Mouse (Mus musculus) embryonic facial prominence, embryonic 11.5 days (tissue): ENCODE measurements around the gene 4930583I09Rik. TPM values are rescaled to one million over a fixed set of nuclear protein-coding genes. Genes with fewer than 3 reads are reported as not detected.

ENCODE experiments used
- ATAC-seq: fragments of 200-750 bp; cut with Nextera tagmentation; replicated peaks from 2 replicates; pipeline ENCODE4 v1.8.0; 2017; ENCODE audit warnings: low read depth; ENCODE audit not compliant: insufficient number of reproducible peaks, low FRiP score, low TSS enrichment
- DNase-seq: peaks from one replicate; pipeline ENCODE4 v3.0.0-alpha.2; 2015; ENCODE audit warnings: low spot score
- H3K27ac ChIP-seq: fragments of 300-500 bp; sonication (generic); replicated peaks from 2 replicates; pipeline ENCODE4 v1.5.1; 2014; ENCODE audit warnings: mild to moderate bottlenecking, low read depth, low read length, control low read depth
- H3K27me3 ChIP-seq: fragments of 300-500 bp; sonication (generic); 2 replicates; pipeline ENCODE4 v1.6.1; 2014; ENCODE audit warnings: mild to moderate bottlenecking, low read length, moderate library complexity, mixed read lengths; ENCODE audit not compliant: control insufficient read depth, insufficient read depth
- H3K36me3 ChIP-seq: fragments of 300-500 bp; sonication (generic); replicated peaks from 2 replicates; pipeline ENCODE4 v1.6.1; 2014; ENCODE audit warnings: low read depth, mild to moderate bottlenecking, low read length, moderate library complexity, mixed read lengths; ENCODE audit not compliant: control insufficient read depth, insufficient read depth
- H3K4me1 ChIP-seq: fragments of 300-500 bp; sonication (generic); 2 replicates; pipeline ENCODE4 v1.6.1; 2014; ENCODE audit warnings: low read length, mixed read lengths; ENCODE audit not compliant: control insufficient read depth, insufficient read depth
- H3K4me2 ChIP-seq: fragments of 300-500 bp; sonication (generic); 2 replicates; pipeline ENCODE4 v1.6.1; 2014; ENCODE audit warnings: low read depth, mild to moderate bottlenecking, control low read depth, low read length, moderate library complexity
- H3K4me3 ChIP-seq: fragments of 300-500 bp; sonication (generic); 2 replicates; pipeline ENCODE4 v1.5.1; 2014; ENCODE audit warnings: low read depth, low read length, control low read depth
- H3K9ac ChIP-seq: fragments of 300-500 bp; sonication (generic); replicated peaks from 2 replicates; pipeline ENCODE4 v1.6.1; 2014; ENCODE audit warnings: mild to moderate bottlenecking, control low read depth, low read length
- H3K9me3 ChIP-seq: fragments of 300-500 bp; sonication (generic); replicated peaks from 2 replicates; pipeline ENCODE4 v1.6.1; 2016; ENCODE audit warnings: mild to moderate bottlenecking, low read length, inconsistent platforms, mixed read lengths; ENCODE audit not compliant: control insufficient read depth
- WGBS: fragments of 180-500 bp; shearing (Covaris S2); extraction: QIAGEN DNeasy Blood & Tissue Kit; methylation state at CpG from one replicate; pipeline ENCODE4 v1.1.7; 2014; 5-methylcytosine and 5-hydroxymethylcytosine counted together
- polyA plus RNA-seq: library from polyadenylated mRNA; unstranded; fragments of >200 nt; fragmentation: Nextera tagmentation; extraction: Ambion mirVana; gene quantifications from 2 replicates; pipeline ENCODE4 v1.2.1, GENCODE M21; 2014

4930583I09Rik gene
- not detected in 2 replicates for polyA plus RNA-seq

DNA sequence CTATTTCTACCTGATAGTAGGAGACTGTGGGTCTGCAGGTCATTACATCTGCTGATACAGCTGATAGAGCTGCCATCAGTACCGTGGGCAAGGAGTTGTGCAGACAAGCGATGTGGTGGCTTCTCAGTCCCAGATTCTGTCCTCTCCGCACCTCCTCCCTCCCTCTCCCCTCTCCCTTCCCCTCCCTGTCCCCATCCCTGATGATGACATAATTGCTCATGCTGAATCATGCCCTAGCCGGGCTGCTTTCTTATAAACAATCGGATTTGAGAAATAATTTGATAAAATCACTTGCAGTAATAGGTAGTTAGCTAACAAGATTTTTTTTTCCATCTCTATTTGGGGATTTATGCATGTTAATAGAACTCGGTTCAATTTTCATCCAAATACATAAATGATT is at the start of gene 4930583I09Rik:
Gene 4930583I09Rik, minus strand, starts transcription at position 144 of the 400 bp plus-strand sequence.
- H3K27ac ChIP-seq, result no peak within 1 kb of the TSS
- H3K4me1 ChIP-seq, result no peaks in the 10 kb centered on the region
- H3K4me3 ChIP-seq, result no peak within 1 kb of the TSS
- no peak for ATAC-seq
- WGBS, result 62% methylated on average over 6 of the region's 6 CpGs
- H3K27me3 ChIP-seq, result no peaks in the 10 kb centered on the region
- H3K4me2 ChIP-seq, result no peak within 1 kb of the TSS
- H3K36me3 ChIP-seq, result no peaks in the 10 kb centered on the region
- no peak for DNase-seq
- no peaks in the 10 kb centered on the region for H3K9me3 ChIP-seq
- H3K9ac ChIP-seq, result no peak within 1 kb of the TSS

GRCm38 (mm10) chr17:64876111-64876510 is 40.2 kb upstream of the 4930583I09Rik start:
- no peaks in the 10 kb centered on the region for H3K4me1 ChIP-seq
- H3K27ac ChIP-seq, result no peak overlapping the region
- no peak overlapping the region for H3K9ac ChIP-seq
- DNase-seq (peak; percentile 12), ATAC-seq (no peak)
- no peaks in the 10 kb centered on the region for H3K27me3 ChIP-seq
- WGBS, result 73% methylated on average over 12 of the region's 12 CpGs
- H3K36me3 ChIP-seq, result no peaks in the 10 kb centered on the region
- no peaks in the 10 kb centered on the region for H3K9me3 ChIP-seq
- no peak overlapping the region for H3K4me3 ChIP-seq
- H3K4me2 ChIP-seq, result no peak overlapping the region

GRCm38 (mm10) chr17:64873651-64874072 is 37.8 kb upstream of the 4930583I09Rik start:
- no peaks in the 10 kb centered on the region for H3K4me1 ChIP-seq
- H3K4me3 ChIP-seq, result no peak overlapping the region
- no peaks in the 10 kb centered on the region for H3K36me3 ChIP-seq
- H3K27ac ChIP-seq, result no peak overlapping the region
- peak; percentile 68 for DNase-seq
- H3K4me2 ChIP-seq, result no peak overlapping the region
- ATAC-seq, result no peak
- 17% methylated on average over 4 of the region's 4 CpGs for WGBS
- no peak overlapping the region for H3K9ac ChIP-seq
- H3K9me3 ChIP-seq, result no peaks in the 10 kb centered on the region
- no peaks in the 10 kb centered on the region for H3K27me3 ChIP-seq

DNA sequence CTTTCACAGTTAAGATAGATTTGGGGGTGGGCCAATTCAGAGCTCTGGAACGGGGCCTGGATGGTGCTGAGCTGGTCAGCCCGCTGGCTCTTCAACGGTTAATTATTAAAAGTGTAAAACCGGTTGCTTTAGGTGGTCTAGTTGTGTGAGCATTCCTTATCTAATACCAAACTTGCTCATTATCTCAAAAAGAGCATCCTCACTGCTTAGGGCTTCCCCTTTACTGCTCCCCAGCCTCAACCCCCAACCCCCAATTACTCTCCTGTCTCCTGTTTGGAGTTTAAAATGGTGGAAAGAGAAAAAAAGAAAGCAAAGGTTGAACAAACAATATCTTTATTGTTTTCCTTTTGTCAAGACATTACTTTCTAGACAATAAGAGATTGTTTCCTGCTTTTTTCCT is 27.9 kb upstream of the 4930583I09Rik start:
- H3K27me3 ChIP-seq, result no peaks in the 10 kb centered on the region
- 81% methylated on average over 4 of the region's 4 CpGs for WGBS
- H3K4me1 ChIP-seq, result no peaks in the 10 kb centered on the region
- H3K4me3 ChIP-seq, result no peak overlapping the region
- H3K9ac ChIP-seq, result no peak overlapping the region
- H3K36me3 ChIP-seq, result no peaks in the 10 kb centered on the region
- no peak overlapping the region for H3K27ac ChIP-seq
- H3K9me3 ChIP-seq, result no peaks in the 10 kb centered on the region
- DNase-seq (no peak), ATAC-seq (no peak)
- no peak overlapping the region for H3K4me2 ChIP-seq

DNA sequence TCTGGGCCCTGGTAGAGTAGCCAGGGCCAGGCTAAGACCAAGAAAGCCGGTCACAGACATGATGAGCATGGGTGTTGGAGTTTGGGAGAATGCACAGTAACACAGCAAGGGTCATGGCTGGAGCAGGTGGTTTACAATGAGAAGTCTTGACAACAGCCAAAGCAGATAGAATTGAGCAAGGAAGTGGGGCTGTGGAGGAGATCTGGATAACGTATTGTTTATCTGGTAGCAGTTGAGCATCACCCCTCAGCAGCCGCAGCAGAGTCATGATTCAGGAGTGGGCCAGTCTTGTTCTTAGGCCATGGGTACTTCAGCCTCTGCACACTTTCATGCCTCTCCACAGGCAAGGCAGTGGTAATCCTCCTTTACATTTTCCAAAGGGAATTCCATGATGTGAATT is 25.1 kb upstream of the 4930583I09Rik start:
- H3K4me2 ChIP-seq, result no peak overlapping the region
- no peaks in the 10 kb centered on the region for H3K27me3 ChIP-seq
- WGBS, result 79% methylated on average over 3 of the region's 3 CpGs
- H3K4me1 ChIP-seq, result no peaks in the 10 kb centered on the region
- H3K36me3 ChIP-seq, result no peaks in the 10 kb centered on the region
- H3K9ac ChIP-seq, result no peak overlapping the region
- ATAC-seq (no peak), DNase-seq (no peak)
- no peak overlapping the region for H3K27ac ChIP-seq
- H3K9me3 ChIP-seq, result no peaks in the 10 kb centered on the region
- no peak overlapping the region for H3K4me3 ChIP-seq

DNA sequence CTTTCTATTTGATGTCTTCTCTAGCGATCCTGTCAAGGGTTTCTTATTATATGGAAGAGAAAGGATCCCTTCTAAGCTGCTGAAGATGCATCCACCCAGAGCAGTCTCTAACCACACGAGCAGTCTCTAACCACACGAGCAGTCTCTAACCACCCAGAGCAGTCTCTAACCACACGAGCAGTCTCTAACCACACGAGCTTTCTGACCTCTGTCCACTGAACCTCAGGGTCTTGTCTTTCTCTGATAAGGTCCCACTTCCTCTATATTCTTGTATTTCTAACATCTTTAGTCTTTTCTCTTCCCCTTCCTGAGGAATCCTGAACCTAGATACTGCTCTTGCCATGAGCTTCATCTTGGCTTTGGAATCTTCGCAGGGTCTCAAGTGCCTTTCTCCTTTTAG is 23.0 kb upstream of the 4930583I09Rik start:
- WGBS, result 87% methylated on average over 6 of the region's 6 CpGs
- Histone ChIP-seq H3K4me2 (no peak overlapping the region), H3K27me3 (no peaks in the 10 kb centered on the region), H3K27ac (no peak overlapping the region), H3K4me1 (no peaks in the 10 kb centered on the region), H3K4me3 (no peak overlapping the region), H3K9me3 (no peaks in the 10 kb centered on the region), H3K36me3 (no peaks in the 10 kb centered on the region), H3K9ac (no peak overlapping the region)
- DNase-seq (no peak), ATAC-seq (no peak)

DNA sequence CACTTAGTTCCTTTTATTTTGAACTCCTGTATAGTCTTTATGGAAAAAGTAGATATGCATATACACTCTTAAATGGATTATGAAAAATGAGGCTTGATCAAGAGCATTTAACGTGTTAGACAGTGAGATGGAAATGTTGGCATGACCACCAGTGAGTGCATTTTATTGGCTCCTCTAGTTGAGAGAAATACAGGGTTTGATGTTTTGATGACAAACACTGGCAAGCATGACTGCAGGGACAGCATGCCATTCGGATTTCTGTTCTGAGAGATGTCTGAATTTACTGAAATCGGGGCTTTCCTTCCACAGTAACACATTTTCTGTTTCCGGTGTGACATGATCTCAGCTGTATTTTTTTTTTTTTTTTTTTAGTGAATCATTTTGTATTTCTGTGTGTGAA is 12.2 kb upstream of the 4930583I09Rik start:
- 84% methylated on average over 4 of the region's 4 CpGs for WGBS

GRCm38 (mm10) chr17:64846654-64847053 is 10.8 kb upstream of the 4930583I09Rik start:
- no peaks in the 10 kb centered on the region for H3K4me1 ChIP-seq
- no peak overlapping the region for H3K4me3 ChIP-seq
- no peaks in the 10 kb centered on the region for H3K27me3 ChIP-seq
- no peak overlapping the region for H3K4me2 ChIP-seq
- H3K36me3 ChIP-seq, result no peaks in the 10 kb centered on the region
- DNase-seq (no peak), ATAC-seq (no peak)
- 83% methylated on average over 1 of the region's 1 CpGs for WGBS
- no peaks in the 10 kb centered on the region for H3K9me3 ChIP-seq
- H3K9ac ChIP-seq, result no peak overlapping the region
- H3K27ac ChIP-seq, result no peak overlapping the region

More for the DNA sequence above, 12.2 kb upstream of the 4930583I09Rik start:
- Histone ChIP-seq H3K4me3 (no peak overlapping the region), H3K27me3 (no peaks in the 10 kb centered on the region), H3K9ac (no peak overlapping the region), H3K9me3 (no peaks in the 10 kb centered on the region), H3K27ac (no peak overlapping the region), H3K4me2 (no peak overlapping the region), H3K36me3 (no peaks in the 10 kb centered on the region), H3K4me1 (no peaks in the 10 kb centered on the region)
- DNase-seq, result no peak
- ATAC-seq, result no peak
